Mouse (Mus musculus) limb, embryonic 15.5 days (tissue): ENCODE results near the gene Itga11. TPM values are rescaled to one million over a fixed set of nuclear protein-coding genes. Genes with fewer than 3 reads are reported as not detected.
A peak's percentile ranks its signal among the peaks of the same experiment; 100 is the strongest.
"Not testable (repeated sequence)": the region's sequence is repeated elsewhere in the genome, so short reads cannot be mapped to it uniquely, and the experiment has no call there.

Experiments used
- ATAC-seq: fragments of 200-750 bp; cut with Nextera tagmentation; 2 replicates; pipeline ENCODE4 v1.8.0; 2017; ENCODE audit warnings: low read depth, moderate TSS enrichment; ENCODE audit not compliant: insufficient number of reproducible peaks, low FRiP score, low TSS enrichment
- H3K27ac ChIP-seq: fragments of 300-500 bp; sonication (generic); 2 replicates; pipeline ENCODE4 v1.5.1; 2015; ENCODE audit warnings: moderate library complexity, mild to moderate bottlenecking, inconsistent platforms
- H3K27me3 ChIP-seq: fragments of 300-500 bp; sonication (generic); 2 replicates; pipeline ENCODE4 v1.6.1; 2015; ENCODE audit warnings: inconsistent platforms
- H3K36me3 ChIP-seq: fragments of 300-500 bp; sonication (generic); 2 replicates; pipeline ENCODE4 v1.6.1; 2015; ENCODE audit warnings: inconsistent platforms
- H3K4me1 ChIP-seq: fragments of 300-500 bp; sonication (generic); 2 replicates; pipeline ENCODE4 v1.6.1; 2015; ENCODE audit warnings: inconsistent platforms
- H3K4me2 ChIP-seq: fragments of 300-500 bp; sonication (generic); 2 replicates; pipeline ENCODE4 v1.6.1; 2015; ENCODE audit warnings: mild to moderate bottlenecking, inconsistent platforms
- H3K4me3 ChIP-seq: fragments of 300-500 bp; sonication (generic); 2 replicates; pipeline ENCODE4 v1.5.1; 2015; ENCODE audit warnings: mild to moderate bottlenecking, inconsistent platforms
- H3K9ac ChIP-seq: fragments of 300-500 bp; sonication (generic); 2 replicates; pipeline ENCODE4 v1.6.1; 2015; ENCODE audit warnings: inconsistent platforms
- H3K9me3 ChIP-seq: fragments of 300-500 bp; sonication (generic); 2 replicates; pipeline ENCODE4 v1.6.1; 2016; ENCODE audit warnings: inconsistent platforms
- WGBS: fragments of 180-500 bp; shearing (Covaris S2); methylation state at CpG from one replicate; pipeline ENCODE4 v1.1.7; 2015; 5-methylcytosine and 5-hydroxymethylcytosine counted together
- polyA plus RNA-seq: library from polyadenylated mRNA; unstranded; fragments of >200 nt; fragmentation: Nextera tagmentation; extraction: Ambion mirVana; gene quantifications from 2 replicates; pipeline ENCODE4 v1.2.1, GENCODE M21; 2015

Itga11 gene
- polyA plus RNA-seq, 1 experiment from 2014 or later = 11.2 TPM

- under 1% methylated on average over 58 of the region's 58 CpGs for WGBS
Measured at GRCm38 (mm10) chr9:62810543-62811515, 133.2 kb downstream of the Itga11 start.

GRCm38 (mm10) chr9:62811516-62812121 is 134.0 kb downstream of the Itga11 start, which contains the start of gene Fem1b:
Gene Fem1b (minus strand): TSS chr9:62811934.
- Histone ChIP-seq H3K27ac (peak within 1 kb of the TSS; percentile 98), H3K27me3 (no peaks in the 10 kb centered on the region), H3K9ac (peak within 1 kb of the TSS; percentile 94), H3K4me1 (peaks cover 19% of the 10 kb centered on the region), H3K4me3 (peak within 1 kb of the TSS; percentile 100), H3K36me3 (no peaks in the 10 kb centered on the region), H3K4me2 (peak within 1 kb of the TSS; percentile 86), H3K9me3 (no peaks in the 10 kb centered on the region)
- peak; percentile 89 for ATAC-seq
- WGBS = under 1% methylated on average over 66 of the region's 68 CpGs

More at GRCm38 (mm10) chr9:62810543-62811515, 133.2 kb downstream of the Itga11 start:
- H3K36me3 ChIP-seq = no peaks in the 10 kb centered on the region
- H3K4me1 ChIP-seq = peaks cover 19% of the 10 kb centered on the region
- peak overlapping the region; percentile 94 for H3K9ac ChIP-seq
- no peaks in the 10 kb centered on the region for H3K27me3 ChIP-seq
- H3K4me3 ChIP-seq = peak overlapping the region; percentile 100
- ATAC-seq = no peak; the same call in 1 of the 2 replicates
- no peaks in the 10 kb centered on the region for H3K9me3 ChIP-seq
- peak overlapping the region; percentile 86 for H3K4me2 ChIP-seq
- H3K27ac ChIP-seq = peak overlapping the region; percentile 98

- no peak for ATAC-seq
- WGBS = 22% methylated on average over 14 of the region's 14 CpGs
Measured at GRCm38 (mm10) chr9:62812216-62813049, 134.8 kb downstream of the Itga11 start.

GRCm38 (mm10) chr9:62814751-62815150 is 137.1 kb downstream of the Itga11 start:
- Histone ChIP-seq H3K4me1 (peaks cover 9% of the 10 kb centered on the region), H3K4me2 (no peak overlapping the region), H3K27ac (no peak overlapping the region), H3K36me3 (no peaks in the 10 kb centered on the region), H3K27me3 (no peaks in the 10 kb centered on the region), H3K9ac (no peak overlapping the region), H3K9me3 (no peaks in the 10 kb centered on the region), H3K4me3 (no peak overlapping the region)
- WGBS = 80% methylated on average over 2 of the region's 2 CpGs
- no peak for ATAC-seq

More at GRCm38 (mm10) chr9:62812216-62813049, 134.8 kb downstream of the Itga11 start:
- Histone ChIP-seq H3K4me1 (peaks cover 19% of the 10 kb centered on the region), H3K9me3 (no peaks in the 10 kb centered on the region), H3K27me3 (no peaks in the 10 kb centered on the region), H3K27ac (peak overlapping the region; percentile 98), H3K4me3 (peak overlapping the region; percentile 100), H3K4me2 (peak overlapping the region; percentile 86), H3K36me3 (no peaks in the 10 kb centered on the region), H3K9ac (peak overlapping the region; percentile 53)

- H3K9ac ChIP-seq = no peak overlapping the region
- ATAC-seq = no peak
- peak overlapping the region; percentile 67; the same call in 1 of the 2 replicates for H3K27ac ChIP-seq
- H3K4me1 ChIP-seq = peaks cover 5% of the 10 kb centered on the region
- no peaks in the 10 kb centered on the region for H3K27me3 ChIP-seq
- H3K4me2 ChIP-seq = no peak overlapping the region
- 68% methylated on average over 9 of the region's 9 CpGs for WGBS
- no peaks in the 10 kb centered on the region for H3K36me3 ChIP-seq
- H3K9me3 ChIP-seq = no peaks in the 10 kb centered on the region
- no peak overlapping the region for H3K4me3 ChIP-seq
Measured at GRCm38 (mm10) chr9:62816323-62817098, 138.9 kb downstream of the Itga11 start.

- H3K27ac ChIP-seq = peak overlapping the region; percentile 67
- no peaks in the 10 kb centered on the region for H3K27me3 ChIP-seq
- no peak overlapping the region for H3K9ac ChIP-seq
- 50% methylated on average over 12 of the region's 12 CpGs for WGBS
- H3K36me3 ChIP-seq = no peaks in the 10 kb centered on the region
- H3K4me1 ChIP-seq = peaks cover 4% of the 10 kb centered on the region
- no peak overlapping the region for H3K4me3 ChIP-seq
- no peak for ATAC-seq
- no peak overlapping the region for H3K4me2 ChIP-seq
- no peaks in the 10 kb centered on the region for H3K9me3 ChIP-seq
Measured at GRCm38 (mm10) chr9:62817099-62817571, 139.5 kb downstream of the Itga11 start.

GRCm38 (mm10) chr9:62817828-62818614 is 140.4 kb downstream of the Itga11 start:
- H3K27me3 ChIP-seq = no peaks in the 10 kb centered on the region
- no peak overlapping the region for H3K4me2 ChIP-seq
- no peaks in the 10 kb centered on the region for H3K36me3 ChIP-seq
- no peak overlapping the region for H3K9ac ChIP-seq
- no peaks in the 10 kb centered on the region for H3K9me3 ChIP-seq
- no peaks in the 10 kb centered on the region for H3K4me1 ChIP-seq
- WGBS = 66% methylated on average over 4 of the region's 4 CpGs
- peak; percentile 27; the same call in 1 of the 2 replicates for ATAC-seq
- H3K4me3 ChIP-seq = no peak overlapping the region
- peak overlapping the region; percentile 64 for H3K27ac ChIP-seq

- no peak overlapping the region for H3K27ac ChIP-seq
- H3K27me3 ChIP-seq = no peaks in the 10 kb centered on the region
- 83% methylated on average over 3 of the region's 3 CpGs for WGBS
- H3K4me1 ChIP-seq = no peaks in the 10 kb centered on the region
- no peaks in the 10 kb centered on the region for H3K36me3 ChIP-seq
- H3K4me2 ChIP-seq = no peak overlapping the region
- H3K4me3 ChIP-seq = no peak overlapping the region
- no peak for ATAC-seq
- H3K9me3 ChIP-seq = no peaks in the 10 kb centered on the region
- H3K9ac ChIP-seq = no peak overlapping the region
Measured at GRCm38 (mm10) chr9:62819494-62819893, 141.9 kb downstream of the Itga11 start.

GRCm38 (mm10) chr9:62819910-62820309 is 142.3 kb downstream of the Itga11 start:
- H3K36me3 ChIP-seq, H3K4me2 ChIP-seq, H3K4me1 ChIP-seq, H3K9ac ChIP-seq, ATAC-seq, H3K9me3 ChIP-seq, H3K4me3 ChIP-seq, H3K27ac ChIP-seq, H3K27me3 ChIP-seq: not testable (repeated sequence)
- 83% methylated on average over 6 of the region's 6 CpGs for WGBS

GRCm38 (mm10) chr9:62820829-62821228 is 143.2 kb downstream of the Itga11 start:
- WGBS = 80% methylated on average over 6 of the region's 6 CpGs
- no peak overlapping the region for H3K9ac ChIP-seq
- no peak overlapping the region for H3K27ac ChIP-seq
- H3K9me3 ChIP-seq = no peaks in the 10 kb centered on the region
- H3K36me3 ChIP-seq = no peaks in the 10 kb centered on the region
- no peak overlapping the region for H3K4me3 ChIP-seq
- H3K27me3 ChIP-seq = no peaks in the 10 kb centered on the region
- ATAC-seq = no peak
- no peak overlapping the region for H3K4me2 ChIP-seq
- H3K4me1 ChIP-seq = peaks cover 3% of the 10 kb centered on the region; the same call in 1 of the 2 replicates
